Mouse (Mus musculus) heart, embryonic 11.5 days (tissue): ENCODE data around the gene Agps. TPM values are rescaled to one million over a fixed set of nuclear protein-coding genes. Genes with fewer than 3 reads are reported as not detected.

Source experiments
- ATAC-seq: fragments of 200-750 bp; cut with Nextera tagmentation; replicated peaks from 2 replicates; pipeline ENCODE4 v1.8.0; 2017; ENCODE audit warnings: moderate library complexity; ENCODE audit not compliant: insufficient number of reproducible peaks, low FRiP score, low TSS enrichment
- H3K27ac ChIP-seq: fragments of 300-500 bp; sonication (generic); 2 replicates; pipeline ENCODE4 v1.5.1; 2014; ENCODE audit warnings: mild to moderate bottlenecking, low read depth, low read length
- H3K27me3 ChIP-seq: fragments of 300-500 bp; sonication (generic); 2 replicates; pipeline ENCODE4 v1.6.1; 2014; ENCODE audit warnings: mild to moderate bottlenecking, low read length, mixed read lengths; ENCODE audit not compliant: control insufficient read depth, insufficient read depth
- H3K36me3 ChIP-seq: fragments of 300-500 bp; sonication (generic); 2 replicates; pipeline ENCODE4 v1.6.1; 2014; ENCODE audit warnings: mild to moderate bottlenecking, low read length, moderate library complexity, mixed read lengths; ENCODE audit not compliant: control insufficient read depth, insufficient read depth
- H3K4me1 ChIP-seq: fragments of 300-500 bp; sonication (generic); 2 replicates; pipeline ENCODE4 v1.6.1; 2014; ENCODE audit warnings: low read length; ENCODE audit not compliant: control insufficient read depth, insufficient read depth
- H3K4me2 ChIP-seq: fragments of 300-500 bp; sonication (generic); 2 replicates; pipeline ENCODE4 v1.6.1; 2014; ENCODE audit warnings: mild to moderate bottlenecking, moderate library complexity
- H3K4me3 ChIP-seq: fragments of 300-500 bp; sonication (generic); 2 replicates; pipeline ENCODE4 v1.5.1; 2014; ENCODE audit warnings: low read depth, low read length
- H3K9ac ChIP-seq: fragments of 300-500 bp; sonication (generic); 2 replicates; pipeline ENCODE4 v1.6.1; 2014; ENCODE audit warnings: mild to moderate bottlenecking, low read depth, low read length, moderate library complexity
- H3K9me3 ChIP-seq: fragments of 300-500 bp; sonication (generic); replicated peaks from 2 replicates; pipeline ENCODE4 v1.6.1; 2016; ENCODE audit warnings: low read length; ENCODE audit not compliant: control insufficient read depth
- WGBS: fragments of 180-500 bp; shearing (Covaris S2); extraction: QIAGEN DNeasy Blood & Tissue Kit; methylation state at CpG from one replicate; pipeline ENCODE4 v1.1.7; 2014; ENCODE audit not compliant: insufficient replicate concordance; 5-methylcytosine and 5-hydroxymethylcytosine counted together
- polyA plus RNA-seq: library from polyadenylated mRNA; unstranded; fragments of >200 nt; fragmentation: Nextera tagmentation; extraction: Ambion mirVana; gene quantifications from 2 replicates; pipeline ENCODE4 v1.2.1, GENCODE M21; 2014

The Agps gene
- polyA plus RNA-seq, 1 experiment from 2014 or later = 29.2 TPM

DNA sequence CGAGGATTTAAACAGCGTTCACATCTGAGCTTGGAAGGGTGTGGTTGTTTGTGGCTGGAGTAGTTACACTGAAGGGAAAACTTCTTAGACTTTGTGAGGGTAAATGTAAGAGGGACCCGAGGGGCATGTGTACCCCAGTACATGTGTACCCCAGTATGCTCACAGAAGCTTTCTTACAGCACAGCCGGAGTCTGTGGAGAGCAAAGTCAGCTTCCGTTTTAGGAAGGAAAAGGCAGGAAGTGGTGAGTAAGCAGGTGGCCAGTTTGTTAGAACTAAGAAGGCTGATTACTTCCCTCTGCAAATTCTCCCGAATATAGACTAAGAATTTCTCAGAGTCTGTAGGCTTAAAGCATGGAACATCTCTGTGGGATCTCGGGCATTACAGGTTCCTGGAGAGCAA lies 8.2 kb upstream of the Agps start:
- H3K4me3 ChIP-seq = no peak overlapping the region
- no peaks in the 10 kb centered on the region for H3K9me3 ChIP-seq
- H3K4me2 ChIP-seq = no peak overlapping the region
- H3K4me1 ChIP-seq = no peaks in the 10 kb centered on the region
- no peak for ATAC-seq
- no peaks in the 10 kb centered on the region for H3K27me3 ChIP-seq
- no peaks in the 10 kb centered on the region for H3K36me3 ChIP-seq
- WGBS = 53% methylated on average over 7 of the region's 7 CpGs
- no peak overlapping the region for H3K9ac ChIP-seq
- no peak overlapping the region for H3K27ac ChIP-seq

DNA sequence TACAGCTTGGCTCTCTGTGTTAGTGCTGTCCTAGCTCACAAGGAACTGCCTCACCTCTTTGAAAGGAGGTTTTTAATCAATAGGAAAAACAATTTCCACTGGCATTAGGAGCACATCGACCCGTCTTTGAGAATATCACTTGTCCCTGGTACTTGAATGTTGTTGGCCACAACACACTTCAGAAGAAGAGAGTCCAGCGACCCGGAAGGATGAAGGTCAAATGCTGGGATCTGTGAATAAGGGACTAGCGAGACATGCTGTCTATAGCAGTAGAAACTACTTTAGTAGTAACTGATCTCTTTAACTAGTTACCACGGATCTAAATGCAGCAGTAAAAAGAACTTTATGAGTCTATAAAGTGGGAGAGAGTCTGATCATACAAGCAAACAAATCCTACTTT lies 7.8 kb upstream of the Agps start:
- 50% methylated on average over 6 of the region's 6 CpGs for WGBS
- Histone ChIP-seq H3K27me3 (no peaks in the 10 kb centered on the region), H3K9me3 (no peaks in the 10 kb centered on the region), H3K9ac (no peak overlapping the region), H3K27ac (no peak overlapping the region), H3K36me3 (no peaks in the 10 kb centered on the region), H3K4me2 (no peak overlapping the region), H3K4me1 (no peaks in the 10 kb centered on the region), H3K4me3 (no peak overlapping the region)
- no peak for ATAC-seq

DNA sequence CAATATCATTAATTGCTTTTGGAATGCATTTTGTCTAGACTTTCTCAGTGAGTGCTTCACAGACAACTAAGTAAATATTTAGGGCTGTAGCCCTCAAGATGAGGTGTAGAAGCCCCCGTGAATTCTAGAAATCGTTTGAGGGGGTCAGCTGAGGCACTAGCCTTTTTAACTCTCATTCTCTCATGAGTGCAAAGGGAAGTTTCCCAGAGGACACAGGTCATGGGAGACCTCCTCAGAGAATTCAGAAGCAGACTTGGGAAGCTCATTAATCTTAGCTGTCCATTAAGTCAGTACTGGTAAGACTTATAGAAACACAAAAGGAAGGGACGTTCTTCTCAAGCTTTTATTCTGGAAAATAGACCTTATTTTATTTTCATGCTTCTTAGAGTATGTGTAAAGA lies 7.1 kb upstream of the Agps start:
- H3K27me3 ChIP-seq = no peaks in the 10 kb centered on the region
- no peak for ATAC-seq
- no peak overlapping the region for H3K4me3 ChIP-seq
- H3K4me2 ChIP-seq = no peak overlapping the region
- H3K9ac ChIP-seq = no peak overlapping the region
- no peaks in the 10 kb centered on the region for H3K36me3 ChIP-seq
- no peak overlapping the region for H3K27ac ChIP-seq
- whole genome bisulfite sequencing = 43% methylated on average over 3 of the region's 3 CpGs
- H3K4me1 ChIP-seq = no peaks in the 10 kb centered on the region
- H3K9me3 ChIP-seq = no peaks in the 10 kb centered on the region

DNA sequence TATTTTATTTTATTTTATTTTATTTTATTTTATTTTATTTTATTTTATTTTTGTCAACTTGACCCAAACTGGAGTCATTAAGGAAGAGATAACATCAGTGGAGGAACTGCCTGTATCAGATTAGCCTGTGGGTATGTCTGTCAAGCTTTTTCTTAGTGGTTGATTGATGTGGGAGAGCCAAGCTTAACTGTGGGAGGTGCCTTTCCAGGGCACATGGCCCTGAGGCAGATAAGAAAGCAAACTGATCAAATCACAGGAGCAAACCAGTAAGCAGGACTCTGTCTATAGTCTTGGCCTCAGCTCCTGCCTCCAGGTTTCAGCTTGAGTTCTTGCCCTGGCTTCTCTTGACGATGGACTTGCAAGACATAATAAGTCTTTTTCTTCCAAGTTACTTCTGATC lies 6.4 kb upstream of the Agps start:
- ATAC-seq = no peak

GRCm38 (mm10) chr2:75828931-75829610 lies 2.9 kb upstream of the Agps start:
- Histone ChIP-seq H3K27me3 (no peaks in the 10 kb centered on the region), H3K9ac (no peak overlapping the region), H3K4me1 (peaks cover 9% of the 10 kb centered on the region), H3K4me2 (no peak overlapping the region), H3K27ac (no peak overlapping the region), H3K9me3 (no peaks in the 10 kb centered on the region), H3K4me3 (no peak overlapping the region), H3K36me3 (no peaks in the 10 kb centered on the region)
- no peak for ATAC-seq
- WGBS = 65% methylated on average over 8 of the region's 8 CpGs

More for the DNA sequence above, 6.4 kb upstream of the Agps start:
- no peak overlapping the region for H3K9ac ChIP-seq
- H3K27ac ChIP-seq = no peak overlapping the region
- no peaks in the 10 kb centered on the region for H3K9me3 ChIP-seq
- WGBS = 51% methylated on average over 1 of the region's 1 CpGs
- no peak overlapping the region for H3K4me2 ChIP-seq
- no peaks in the 10 kb centered on the region for H3K4me1 ChIP-seq
- H3K36me3 ChIP-seq = no peaks in the 10 kb centered on the region
- H3K27me3 ChIP-seq = no peaks in the 10 kb centered on the region
- H3K4me3 ChIP-seq = no peak overlapping the region

DNA sequence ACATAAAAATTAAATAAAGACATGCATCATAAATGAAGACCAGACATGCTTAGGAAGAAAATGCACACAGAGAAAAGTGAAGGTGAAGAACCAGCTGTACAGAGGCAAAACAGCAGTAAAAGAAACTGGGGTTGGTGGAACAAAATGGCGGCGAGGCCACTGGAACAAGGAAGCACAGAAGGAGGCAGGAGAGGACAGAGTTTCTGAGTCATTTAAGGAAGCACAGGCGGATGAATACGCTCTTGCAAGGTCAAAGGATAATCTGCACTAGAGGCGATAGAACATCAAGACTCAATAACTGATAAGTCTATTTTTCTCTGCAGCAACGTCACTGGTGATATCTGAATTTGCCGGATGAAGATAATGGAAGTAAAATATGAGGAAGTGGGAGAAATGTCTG lies 1.7 kb upstream of the Agps start:
- no peak for ATAC-seq
- Histone ChIP-seq H3K27me3 (no peaks in the 10 kb centered on the region), H3K9ac (no peak overlapping the region), H3K27ac (no peak overlapping the region), H3K4me1 (peaks cover 9% of the 10 kb centered on the region), H3K9me3 (no peaks in the 10 kb centered on the region), H3K4me3 (no peak overlapping the region), H3K4me2 (no peak overlapping the region), H3K36me3 (no peaks in the 10 kb centered on the region)
- 77% methylated on average over 7 of the region's 7 CpGs for WGBS

GRCm38 (mm10) chr2:75832781-75833180 lies 804 bp downstream of the Agps start:
- peak overlapping the region; percentile 88; the same call in 1 of the 2 replicates for H3K27ac ChIP-seq
- peak overlapping the region; percentile 89 for H3K4me2 ChIP-seq
- 1% methylated on average over 5 of the region's 5 CpGs for WGBS
- H3K4me1 ChIP-seq = peaks cover 16% of the 10 kb centered on the region
- peak overlapping the region; percentile 82 for H3K9ac ChIP-seq
- no peaks in the 10 kb centered on the region for H3K9me3 ChIP-seq
- no peaks in the 10 kb centered on the region for H3K36me3 ChIP-seq
- ATAC-seq = no peak
- no peaks in the 10 kb centered on the region for H3K27me3 ChIP-seq
- H3K4me3 ChIP-seq = peak overlapping the region; percentile 94

- no peaks in the 10 kb centered on the region for H3K27me3 ChIP-seq
- H3K36me3 ChIP-seq = no peaks in the 10 kb centered on the region
- no peak overlapping the region for H3K4me3 ChIP-seq
- H3K9ac ChIP-seq = no peak overlapping the region
- no peak for ATAC-seq
- H3K4me2 ChIP-seq = no peak overlapping the region
- no peak overlapping the region for H3K27ac ChIP-seq
- 82% methylated on average over 2 of the region's 2 CpGs for WGBS
- H3K4me1 ChIP-seq = peaks cover 16% of the 10 kb centered on the region
- H3K9me3 ChIP-seq = no peaks in the 10 kb centered on the region
Measured at GRCm38 (mm10) chr2:75834492-75834891, 2.5 kb downstream of the Agps start.

DNA sequence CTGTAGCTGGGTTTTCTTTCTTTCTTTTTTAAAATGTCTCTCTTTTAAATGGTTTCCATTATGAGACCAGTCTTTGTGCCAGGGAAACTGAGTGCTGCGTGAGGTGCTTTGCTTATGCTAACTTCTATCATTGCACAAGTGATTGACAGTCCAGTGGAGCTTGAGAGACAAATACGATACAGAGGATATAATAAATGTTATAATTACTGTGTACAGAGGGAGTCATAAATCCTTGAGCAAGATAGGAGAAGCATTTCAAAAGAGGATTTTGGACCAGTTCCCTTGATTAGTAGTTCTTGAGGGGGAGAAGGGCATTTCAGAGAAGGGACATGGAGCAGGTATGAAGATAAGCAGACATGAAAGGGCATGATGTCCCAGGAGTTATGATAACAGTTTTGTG lies 10.3 kb downstream of the Agps start:
- no peak for ATAC-seq
- H3K27me3 ChIP-seq = no peaks in the 10 kb centered on the region
- H3K9ac ChIP-seq = no peak overlapping the region
- no peak overlapping the region for H3K4me2 ChIP-seq
- 89% methylated on average over 2 of the region's 2 CpGs for whole genome bisulfite sequencing
- H3K9me3 ChIP-seq = no peaks in the 10 kb centered on the region
- no peaks in the 10 kb centered on the region for H3K36me3 ChIP-seq
- H3K27ac ChIP-seq = no peak overlapping the region
- peaks cover 17% of the 10 kb centered on the region for H3K4me1 ChIP-seq
- H3K4me3 ChIP-seq = no peak overlapping the region
